Mouse (Mus musculus) embryo, embryonic 10 days (tissue): ENCODE data around the gene Olfr514.
A peak's percentile ranks its signal among the peaks of the same experiment; 100 is the strongest.

Source experiments
- DNase-seq: peaks from one replicate; pipeline ENCODE4 v3.0.0-alpha.2; 2015; ENCODE audit warnings: low spot score

Gene Olfr514

DNA sequence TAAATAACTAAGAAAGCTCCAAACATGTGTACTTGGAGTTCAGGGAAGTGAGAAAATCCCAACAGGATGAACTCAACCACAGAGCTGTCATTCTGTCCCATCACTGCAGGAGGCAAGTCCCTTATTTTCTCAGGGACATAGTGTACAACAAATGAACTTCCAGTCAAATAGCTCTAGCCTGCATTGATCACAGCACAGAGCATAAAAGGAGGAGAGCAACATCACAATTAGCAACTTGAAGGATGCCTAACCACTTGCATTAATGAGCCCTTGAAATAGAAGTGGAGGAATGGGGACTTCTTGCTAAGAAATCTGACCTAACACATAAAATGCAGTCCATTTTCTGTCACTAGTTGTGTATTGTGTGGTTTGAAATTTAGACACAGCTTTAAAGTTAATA lies at the start of gene Olfr514:
Gene Olfr514, minus strand, starts transcription at position 101 of the 400 bp plus-strand sequence.
- DNase-seq: no peak

DNA sequence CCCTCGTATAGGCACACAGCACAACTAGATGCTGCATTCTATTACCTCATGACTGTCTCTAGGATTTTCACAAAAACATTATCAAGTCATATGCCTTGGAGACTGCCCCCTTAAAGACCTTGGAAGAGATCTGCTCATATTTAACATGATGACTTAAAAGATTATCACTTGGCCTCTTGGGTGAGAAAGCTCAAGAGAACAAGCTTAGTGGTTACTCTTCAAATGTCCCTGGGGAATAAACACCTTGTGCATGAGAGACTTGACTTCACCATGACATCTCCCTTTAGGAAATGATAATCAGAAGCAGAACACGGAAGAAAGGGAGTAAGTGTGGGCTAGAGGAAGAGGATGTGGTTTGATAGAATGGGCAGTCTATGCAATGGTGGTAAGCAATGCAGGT lies 46.5 kb upstream of the Olfr514 start, which contains the start of gene Olfr517:
Gene Olfr517, minus strand, starts transcription at position 101 of the 400 bp plus-strand sequence.
- no peak for DNase-seq

- no peak for DNase-seq
Measured at GRCm38 (mm10) chr7:108850429-108850828, 24.6 kb upstream of the Olfr514 start, which contains the start of gene Olfr516. Gene Olfr516 (minus strand): TSS chr7:108850529.

GRCm38 (mm10) chr7:108814593-108815215 lies 11.1 kb downstream of the Olfr514 start:
- DNase-seq: peak; percentile 82

DNA sequence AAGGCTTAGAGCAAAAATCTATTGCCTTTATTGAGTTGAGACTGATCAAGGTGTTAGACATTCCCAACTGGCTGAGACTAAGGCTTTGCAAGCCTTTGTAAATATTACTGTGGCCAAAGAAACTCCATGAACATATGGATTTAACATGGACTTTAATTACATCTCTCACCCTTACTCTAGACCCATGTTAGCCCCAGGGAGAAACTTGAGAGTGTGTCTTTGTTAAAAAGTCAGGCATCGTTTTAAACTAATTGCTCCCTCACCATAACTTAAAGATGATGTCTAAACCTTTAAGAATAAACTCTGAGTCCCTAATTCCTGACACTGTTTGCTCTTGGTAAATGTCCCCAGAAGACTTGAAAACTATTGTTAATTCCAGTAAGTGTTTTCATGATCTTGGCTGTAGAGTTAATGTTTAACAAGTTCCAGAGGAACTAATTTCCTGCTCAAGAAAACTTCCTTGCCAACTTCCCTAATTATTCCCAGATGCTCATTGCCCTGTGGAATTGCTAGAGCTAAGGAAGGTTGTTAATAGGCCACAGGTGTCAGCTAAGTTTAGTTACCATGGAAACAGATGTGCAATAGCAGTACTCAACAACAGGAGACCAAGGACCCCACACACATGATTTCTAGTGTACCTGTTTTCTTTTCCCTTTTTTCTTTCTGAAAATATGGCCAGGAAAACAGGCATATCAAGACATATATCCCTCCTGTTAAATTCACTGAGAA lies 28.4 kb downstream of the Olfr514 start:
- DNase-seq: peak; percentile 83
